Mouse (Mus musculus) right cerebral cortex, postnatal 14 days (tissue): ENCODE measurements at regions not wholly inside any gene's neighbourhood (a gene's known extent, or its start where the extent isn't known, plus 50 kb on each side); places are given as distances from the start of the nearest gene placed in this dataset.

Experiments
- DNase-seq: peaks from one replicate; pipeline ENCODE4 v3.0.0; 2022

GRCm38 (mm10) chr3:21824101-21824880, 252.2 kb upstream of the Tbl1xr1 start:
- DNase-seq = no peak

GRCm38 (mm10) chr3:21824913-21825610, 251.4 kb upstream of the Tbl1xr1 start:
- DNase-seq = no peak

- no peak for DNase-seq
Observed at GRCm38 (mm10) chr3:21827656-21828055, 248.8 kb upstream of the Tbl1xr1 start.

- no peak for DNase-seq
Observed at GRCm38 (mm10) chr3:21833111-21833510, 243.3 kb upstream of the Tbl1xr1 start.

- DNase-seq = no peak
Observed at GRCm38 (mm10) chr3:21835526-21835925, 240.9 kb upstream of the Tbl1xr1 start.

- no peak for DNase-seq
Observed at GRCm38 (mm10) chr3:21837297-21837946, 239.0 kb upstream of the Tbl1xr1 start.

GRCm38 (mm10) chr3:21840751-21841488, 235.5 kb upstream of the Tbl1xr1 start:
- DNase-seq = no peak

- no peak for DNase-seq
Observed at GRCm38 (mm10) chr3:21841506-21841905, 234.9 kb upstream of the Tbl1xr1 start.

GRCm38 (mm10) chr3:21842545-21843291, 233.7 kb upstream of the Tbl1xr1 start:
- no peak for DNase-seq

GRCm38 (mm10) chr3:21843292-21843852, 233.1 kb upstream of the Tbl1xr1 start:
- DNase-seq = no peak

- no peak for DNase-seq
Observed at GRCm38 (mm10) chr3:21849831-21850230, 226.6 kb upstream of the Tbl1xr1 start.

- DNase-seq = no peak
Observed at GRCm38 (mm10) chr3:21850977-21851376, 225.5 kb upstream of the Tbl1xr1 start.

- no peak for DNase-seq
Observed at GRCm38 (mm10) chr3:21854340-21854739, 222.1 kb upstream of the Tbl1xr1 start.

- no peak for DNase-seq
Observed at GRCm38 (mm10) chr3:21859436-21859835, 217.0 kb upstream of the Tbl1xr1 start.

- no peak for DNase-seq
Observed at GRCm38 (mm10) chr3:21860915-21861635, 215.4 kb upstream of the Tbl1xr1 start.

- DNase-seq = no peak
Observed at GRCm38 (mm10) chr3:21861636-21861970, 214.8 kb upstream of the Tbl1xr1 start.

GRCm38 (mm10) chr3:21864391-21864790, 212.1 kb upstream of the Tbl1xr1 start:
- no peak for DNase-seq

GRCm38 (mm10) chr3:21865856-21866255, 210.6 kb upstream of the Tbl1xr1 start:
- DNase-seq = no peak

GRCm38 (mm10) chr3:21878396-21878795, 198.1 kb upstream of the Tbl1xr1 start:
- no peak for DNase-seq

- no peak for DNase-seq
Observed at GRCm38 (mm10) chr3:21884216-21884615, 192.2 kb upstream of the Tbl1xr1 start.

- no peak for DNase-seq
Observed at GRCm38 (mm10) chr3:21888710-21889109, 187.7 kb upstream of the Tbl1xr1 start.
